Mouse (Mus musculus) lung, embryonic 14.5 days (tissue): ENCODE data around the gene Psmd13. TPM values are rescaled to one million over a fixed set of nuclear protein-coding genes. Genes with fewer than 3 reads are reported as not detected.

Experiments used
- ATAC-seq: fragments of 200-750 bp; cut with Nextera tagmentation; 2 replicates; pipeline ENCODE4 v1.8.0; 2017; ENCODE audit warnings: mild to moderate bottlenecking, moderate TSS enrichment, moderate library complexity; ENCODE audit not compliant: insufficient read depth
- DNase-seq: peaks from one replicate; pipeline ENCODE4 v3.0.0-alpha.2; 2015
- H3K27ac ChIP-seq: fragments of 300-500 bp; sonication (generic); 2 replicates; pipeline ENCODE4 v1.5.1; 2014; ENCODE audit warnings: low read depth, mild to moderate bottlenecking, moderate library complexity
- H3K27me3 ChIP-seq: fragments of 300-500 bp; sonication (generic); 2 replicates; pipeline ENCODE4 v1.6.1; 2014; ENCODE audit warnings: low read length, control low read depth; ENCODE audit not compliant: insufficient read depth
- H3K36me3 ChIP-seq: fragments of 300-500 bp; sonication (generic); 2 replicates; pipeline ENCODE4 v1.6.1; 2014; ENCODE audit warnings: control low read depth; ENCODE audit not compliant: insufficient read depth
- H3K4me1 ChIP-seq: fragments of 300-500 bp; sonication (generic); 2 replicates; pipeline ENCODE4 v1.6.1; 2014; ENCODE audit warnings: antibody characterized with exemption, control low read depth; ENCODE audit not compliant: insufficient read depth
- H3K4me2 ChIP-seq: fragments of 300-500 bp; sonication (generic); 2 replicates; pipeline ENCODE4 v1.6.1; 2014; ENCODE audit warnings: mild to moderate bottlenecking
- H3K4me3 ChIP-seq: fragments of 300-500 bp; sonication (generic); 2 replicates; pipeline ENCODE4 v1.5.1; 2014; ENCODE audit warnings: low read depth, low read length
- H3K9ac ChIP-seq: fragments of 300-500 bp; sonication (generic); 2 replicates; pipeline ENCODE4 v1.6.1; 2014
- H3K9me3 ChIP-seq: fragments of 300-500 bp; sonication (generic); 2 replicates; pipeline ENCODE4 v1.6.1; 2016; ENCODE audit warnings: low read depth, low read length, control low read depth
- CTCF ChIP-seq: IDR thresholded peaks from 2 replicates; pipeline ENCODE4 v1.5.1; 2016; ENCODE audit warnings: antibody characterized with exemption, low read depth
- WGBS: fragments of 180-500 bp; shearing (Covaris S2); extraction: QIAGEN DNeasy Blood & Tissue Kit; methylation state at CpG from one replicate; pipeline ENCODE4 v1.1.7; 2014; 5-methylcytosine and 5-hydroxymethylcytosine counted together
- polyA plus RNA-seq: library from polyadenylated mRNA; unstranded; fragments of >200 nt; fragmentation: Nextera tagmentation; extraction: Ambion mirVana; gene quantifications from 2 replicates; pipeline ENCODE4 v1.2.1, GENCODE M21; 2014

The Psmd13 gene
- polyA plus RNA-seq, 1 experiment from 2014 or later = 167 TPM

DNA sequence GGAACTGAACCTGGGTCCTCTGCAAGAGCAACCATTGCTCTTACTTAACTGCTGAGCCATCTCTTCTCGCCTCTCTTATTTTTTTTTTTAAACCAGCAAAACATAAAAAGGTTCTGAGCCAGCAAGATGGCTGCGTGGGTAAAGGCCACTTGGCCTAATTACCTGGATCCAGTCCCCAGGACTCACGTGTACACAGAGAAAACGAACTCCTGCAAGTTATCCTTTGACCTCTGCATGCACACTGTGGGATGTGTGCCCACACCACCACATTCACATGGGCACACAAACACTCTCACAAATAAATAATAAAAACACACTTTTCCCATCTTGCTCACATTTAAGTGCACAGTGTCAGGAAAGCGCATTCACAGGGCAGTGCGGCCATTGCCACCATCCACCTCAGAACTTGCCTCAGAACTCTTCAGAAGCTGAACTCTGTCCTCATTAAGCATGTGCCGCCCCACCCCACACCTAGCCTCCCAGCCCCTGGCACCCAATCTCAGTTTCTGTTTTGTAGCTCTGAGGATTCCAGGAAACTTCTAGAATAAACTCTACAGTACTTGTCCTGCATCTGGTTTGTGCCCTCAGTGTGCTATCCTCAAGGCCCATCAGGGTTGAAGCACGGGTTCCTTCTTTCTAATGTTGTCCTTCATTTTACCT is 32.4 kb downstream of the Psmd13 start:
- no peak overlapping the region for H3K4me3 ChIP-seq
- no peak for DNase-seq
- H3K9me3 ChIP-seq = no peaks in the 10 kb centered on the region
- H3K4me2 ChIP-seq = no peak overlapping the region
- ATAC-seq = no peak
- no peak overlapping the region for H3K9ac ChIP-seq
- no peak for TF ChIP-seq CTCF
- no peaks in the 10 kb centered on the region for H3K4me1 ChIP-seq
- no peaks in the 10 kb centered on the region for H3K36me3 ChIP-seq
- H3K27me3 ChIP-seq = no peaks in the 10 kb centered on the region
- WGBS = 76% methylated on average over 8 of the region's 8 CpGs
- H3K27ac ChIP-seq = no peak overlapping the region

DNA sequence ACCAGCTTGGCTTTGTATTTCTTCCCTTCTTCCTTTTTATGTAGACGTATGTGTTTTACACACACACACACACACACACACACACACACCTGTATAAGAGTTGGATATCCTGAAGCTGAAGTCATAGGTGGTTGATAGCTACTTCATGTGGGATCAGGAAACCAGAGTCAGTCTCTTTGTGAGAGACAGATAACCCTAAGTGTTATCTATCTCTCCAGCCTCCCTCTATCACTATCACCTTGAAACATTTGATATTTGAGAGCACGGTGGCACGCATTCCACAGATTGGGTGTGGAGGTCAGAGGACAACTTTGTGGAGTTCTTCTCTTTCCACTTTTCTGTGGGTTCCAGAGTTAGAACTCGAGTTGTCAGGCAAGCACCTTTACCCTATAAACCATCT is 38.1 kb downstream of the Psmd13 start:
- H3K36me3 ChIP-seq = no peaks in the 10 kb centered on the region
- no peaks in the 10 kb centered on the region for H3K4me1 ChIP-seq
- H3K9me3 ChIP-seq = no peaks in the 10 kb centered on the region
- TF ChIP-seq CTCF = no peak
- no peak overlapping the region for H3K27ac ChIP-seq
- no peak overlapping the region for H3K4me3 ChIP-seq
- no peak overlapping the region for H3K4me2 ChIP-seq
- H3K27me3 ChIP-seq = peaks cover 52% of the 10 kb centered on the region
- ATAC-seq (no peak), DNase-seq (no peak)
- no peak overlapping the region for H3K9ac ChIP-seq
- 29% methylated on average over 4 of the region's 4 CpGs for WGBS

DNA sequence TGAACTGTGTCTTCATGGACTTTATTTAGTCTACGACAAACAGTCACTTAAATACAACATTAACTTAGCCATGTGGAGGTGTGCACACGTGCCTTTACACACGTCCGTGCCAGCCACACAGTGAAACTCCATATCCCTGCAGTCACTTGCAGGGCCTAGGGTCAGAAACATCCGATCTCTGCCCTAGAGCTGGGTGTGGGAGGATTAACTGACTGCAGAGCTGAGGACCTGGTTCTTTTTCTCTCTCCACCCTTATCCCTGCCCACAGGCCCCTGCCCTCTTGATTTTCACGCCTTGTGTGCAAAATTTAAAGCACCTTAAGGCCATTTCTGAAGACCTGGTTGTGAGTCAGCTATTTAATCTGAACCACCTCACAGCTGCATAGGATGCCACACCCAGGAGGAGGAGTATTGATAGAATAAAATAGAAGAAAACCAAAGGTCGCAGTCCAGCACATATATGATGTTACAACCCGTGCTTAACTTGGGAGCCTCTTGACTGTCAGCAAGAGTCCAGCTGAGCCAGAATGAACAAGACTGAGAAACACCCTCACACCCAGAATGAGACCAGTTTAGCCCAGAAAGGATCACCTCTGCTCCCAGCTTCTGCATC is 38.8 kb downstream of the Psmd13 start, which contains the start of gene Nlrp6:
Gene Nlrp6 (plus strand): TSS at position 485 of the 612 bp plus-strand sequence.
- 62% methylated on average over 8 of the region's 8 CpGs for WGBS

GRCm38 (mm10) chr7:140921225-140921975 is 39.6 kb downstream of the Psmd13 start:
- Histone ChIP-seq H3K27me3 (peaks cover 55% of the 10 kb centered on the region), H3K4me3 (no peak overlapping the region)

More for the DNA sequence above, 38.8 kb downstream of the Psmd13 start, which contains the start of gene Nlrp6:
- Histone ChIP-seq H3K9ac (no peak within 1 kb of the TSS), H3K27me3 (peaks cover 55% of the 10 kb centered on the region), H3K4me1 (no peaks in the 10 kb centered on the region), H3K27ac (no peak within 1 kb of the TSS), H3K36me3 (no peaks in the 10 kb centered on the region), H3K4me2 (no peak within 1 kb of the TSS), H3K4me3 (no peak within 1 kb of the TSS), H3K9me3 (no peaks in the 10 kb centered on the region)
- DNase-seq = no peak
- TF ChIP-seq CTCF = no peak
- ATAC-seq = no peak

GRCm38 (mm10) chr7:140922398-140923069 is 40.8 kb downstream of the Psmd13 start:
- Histone ChIP-seq H3K9me3 (no peaks in the 10 kb centered on the region), H3K36me3 (no peaks in the 10 kb centered on the region), H3K27ac (no peak overlapping the region), H3K4me3 (peak overlapping the region; percentile 32), H3K27me3 (peaks cover 55% of the 10 kb centered on the region), H3K4me2 (peak overlapping the region; percentile 61), H3K9ac (no peak overlapping the region), H3K4me1 (no peaks in the 10 kb centered on the region)
- TF ChIP-seq CTCF = no peak
- ATAC-seq = 0 out of 2 replicates have a peak, but pooled peaks have one; percentile 21
- DNase-seq = peak; percentile 60
- under 1% methylated on average over 49 of the region's 49 CpGs for WGBS

More at GRCm38 (mm10) chr7:140921225-140921975, 39.6 kb downstream of the Psmd13 start:
- no peak for ATAC-seq
- Histone ChIP-seq H3K9me3 (no peaks in the 10 kb centered on the region), H3K36me3 (no peaks in the 10 kb centered on the region), H3K9ac (no peak overlapping the region), H3K27ac (no peak overlapping the region), H3K4me2 (no peak overlapping the region), H3K4me1 (no peaks in the 10 kb centered on the region)
- 26% methylated on average over 22 of the region's 22 CpGs for WGBS
- no peak for TF ChIP-seq CTCF
- DNase-seq = no peak

DNA sequence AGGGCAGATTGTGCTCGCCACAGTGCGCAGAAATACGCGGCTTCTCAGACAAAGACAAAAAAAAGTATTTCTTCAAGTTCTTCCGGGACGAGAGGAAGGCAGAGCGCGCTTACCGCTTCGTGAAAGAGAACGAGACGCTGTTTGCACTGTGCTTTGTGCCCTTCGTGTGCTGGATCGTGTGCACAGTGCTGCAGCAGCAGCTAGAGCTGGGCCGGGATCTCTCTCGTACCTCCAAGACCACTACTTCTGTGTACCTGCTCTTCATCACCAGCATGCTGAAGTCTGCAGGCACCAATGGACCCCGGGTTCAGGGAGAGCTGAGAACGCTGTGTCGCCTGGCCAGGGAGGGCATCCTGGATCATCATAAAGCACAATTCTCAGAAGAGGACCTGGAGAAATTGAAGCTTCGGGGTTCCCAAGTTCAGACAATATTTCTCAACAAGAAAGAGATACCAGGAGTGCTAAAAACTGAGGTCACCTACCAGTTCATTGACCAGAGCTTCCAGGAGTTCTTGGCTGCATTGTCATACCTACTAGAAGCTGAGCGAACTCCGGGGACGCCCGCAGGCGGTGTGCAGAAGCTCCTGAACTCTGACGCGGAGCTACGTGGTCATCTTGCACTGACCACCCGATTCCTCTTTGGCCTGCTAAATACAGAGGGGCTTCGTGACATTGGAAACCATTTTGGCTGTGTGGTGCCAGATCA is 41.5 kb downstream of the Psmd13 start:
- H3K27me3 ChIP-seq = peaks cover 55% of the 10 kb centered on the region
- no peak overlapping the region for H3K27ac ChIP-seq
- no peak for ATAC-seq
- no peak for DNase-seq
- H3K4me3 ChIP-seq = peak overlapping the region; percentile 32
- TF ChIP-seq CTCF = no peak
- no peaks in the 10 kb centered on the region for H3K4me1 ChIP-seq
- H3K9ac ChIP-seq = no peak overlapping the region
- H3K36me3 ChIP-seq = no peaks in the 10 kb centered on the region
- peak overlapping the region; percentile 61 for H3K4me2 ChIP-seq
- no peaks in the 10 kb centered on the region for H3K9me3 ChIP-seq
- WGBS = 24% methylated on average over 30 of the region's 30 CpGs
